Mouse (Mus musculus) myocyte (in vitro differentiated cells): ENCODE data around the gene Trappc1. TPM values are rescaled to one million over a fixed set of nuclear protein-coding genes. Genes with fewer than 3 reads are reported as not detected.

Experiments
- H3K27me3 ChIP-seq: one replicate; pipeline ENCODE4 v1.6.1; 2011; ENCODE audit not compliant: control insufficient read depth, insufficient read depth, insufficient read length
- H3K36me3 ChIP-seq: one replicate; pipeline ENCODE4 v1.6.1; 2011; ENCODE audit not compliant: control insufficient read depth, insufficient read depth
- H3K4me2 ChIP-seq: one replicate; pipeline ENCODE4 v1.6.1; 2011; ENCODE audit warnings: low read depth, control low read depth
- H3K4me3 ChIP-seq: one replicate; pipeline ENCODE4 v1.5.1; 2011; ENCODE audit warnings: mild to moderate bottlenecking, control low read depth, moderate library complexity
- H3K79me2 ChIP-seq: one replicate; pipeline ENCODE4 v1.6.1; 2011; ENCODE audit not compliant: control insufficient read depth, insufficient read depth
- H3ac ChIP-seq: one replicate; pipeline ENCODE4 v1.6.1; 2011; ENCODE audit not compliant: control insufficient read depth, insufficient read length
- CEBPB ChIP-seq: IDR thresholded peaks from 2 replicates; pipeline ENCODE4 v1.6.1; 2011; ENCODE audit warnings: mild to moderate bottlenecking, moderate library complexity; ENCODE audit not compliant: poor library complexity, insufficient read depth, severe bottlenecking
- E2F4 ChIP-seq: IDR thresholded peaks from one replicate; pipeline ENCODE4 v1.6.1; 2011; ENCODE audit warnings: mild to moderate bottlenecking, control low read depth, moderate library complexity; ENCODE audit not compliant: insufficient read depth
- MAX ChIP-seq: IDR thresholded peaks from one replicate; pipeline ENCODE4 v1.6.1; 2011; ENCODE audit warnings: low read depth, mild to moderate bottlenecking, control low read depth
- MYOD1 ChIP-seq, 3 experiments: IDR thresholded peaks; one replicate each; pipeline ENCODE4 v1.6.1; 2011; ENCODE audit warnings: control low read depth in 2 of 3, low read depth in 2 of 3, mild to moderate bottlenecking in 2 of 3, moderate library complexity in 1 of 3; ENCODE audit not compliant: insufficient read length in 2 of 3, control insufficient read depth in 1 of 3
- MYOG ChIP-seq, 3 experiments: IDR thresholded peaks; one replicate each; pipeline ENCODE4 v1.6.1; 2011; ENCODE audit warnings: control low read depth in 2 of 3, low read depth in 2 of 3, mild to moderate bottlenecking in 2 of 3; ENCODE audit not compliant: insufficient read length in 2 of 3, control insufficient read depth in 1 of 3, insufficient read depth in 1 of 3
- POLR2A ChIP-seq: IDR thresholded peaks from one replicate; pipeline ENCODE4 v1.6.1; 2011; ENCODE audit warnings: low read depth, mild to moderate bottlenecking, control low read depth, moderate library complexity; ENCODE audit not compliant: insufficient read length
- POLR2AphosphoS2 ChIP-seq: IDR thresholded peaks from one replicate; pipeline ENCODE4 v1.6.1; 2011; ENCODE audit warnings: low read depth, control low read depth; ENCODE audit not compliant: insufficient read length
- REST ChIP-seq: IDR thresholded peaks from one replicate; pipeline ENCODE4 v1.6.1; 2011; ENCODE audit warnings: mild to moderate bottlenecking, control low read depth, moderate library complexity; ENCODE audit not compliant: insufficient read depth, insufficient read length
- SRF ChIP-seq: IDR thresholded peaks from one replicate; pipeline ENCODE4 v1.6.1; 2011; ENCODE audit warnings: low read depth; ENCODE audit not compliant: control insufficient read depth, insufficient read length
- TCF12 ChIP-seq: IDR thresholded peaks from one replicate; pipeline ENCODE4 v1.6.1; 2011; ENCODE audit warnings: mild to moderate bottlenecking, control low read depth; ENCODE audit not compliant: poor library complexity, insufficient read depth, severe bottlenecking
- TCF3 ChIP-seq: IDR thresholded peaks from one replicate; pipeline ENCODE4 v1.6.1; 2011; ENCODE audit warnings: low read depth, control low read depth; ENCODE audit not compliant: insufficient read length
- USF1 ChIP-seq: IDR thresholded peaks from one replicate; pipeline ENCODE4 v1.6.1; 2011; ENCODE audit warnings: low read depth, mild to moderate bottlenecking, control low read depth, moderate library complexity
- polyA plus RNA-seq: library from polyadenylated mRNA; unstranded; fragments of >200 nt; fragmentation: generic; extraction: Trizol; gene quantifications from one replicate; pipeline ENCODE4 v1.2.1, GENCODE M21; 2012; ENCODE audit warnings: missing spikeins

The Trappc1 gene
- polyA plus RNA-seq, result 116 TPM

GRCm38 (mm10) chr11:69323667-69324111 lies at the start of gene Trappc1, which contains the start of gene Cntrob:
TSS of gene Trappc1 (plus strand) at chr11:69323980.
TSS of gene Cntrob (minus strand) at chr11:69323775.
- H3K27me3 ChIP-seq, result no peaks in the 10 kb centered on the region
- peaks cover 11% of the 10 kb centered on the region for H3K79me2 ChIP-seq
- TF ChIP-seq E2F4 (peak; percentile 74), TCF3 (no peak), POLR2A (peak; percentile 94), POLR2AphosphoS2 (peak; percentile 97), TCF12 (no peak), CEBPB (peak; percentile 62), REST (no peak), MYOG (IDR thresholded peaks at IDR 0.05; ENCODE audit: control insufficient read depth in 1 of 3, insufficient read depth in 1 of 3, insufficient read length in 2 of 3, low read depth in 2 of 3) (no peak), MAX (no peak), SRF (peak; percentile 41), USF1 (no peak), MYOD1 (IDR thresholded peaks at IDR 0.05; ENCODE audit: control insufficient read depth in 1 of 3, insufficient read length in 2 of 3, low read depth in 2 of 3) (peak in 1 of 3 experiments; percentile 0)
- H3ac ChIP-seq, result peak within 1 kb of the TSS; percentile 10
- H3K36me3 ChIP-seq, result no peaks in the 10 kb centered on the region
- peak within 1 kb of the TSS; percentile 56 for H3K4me3 ChIP-seq
- H3K4me2 ChIP-seq, result peak within 1 kb of the TSS; percentile 85

GRCm38 (mm10) chr11:69275650-69276049 lies 48.1 kb upstream of the Trappc1 start:
- TF ChIP-seq E2F4, result no peak
- TF ChIP-seq POLR2A, result no peak
- no peak for TF ChIP-seq TCF3
- TF ChIP-seq POLR2AphosphoS2, result no peak
- no peak for TF ChIP-seq TCF12
- TF ChIP-seq MAX, result no peak
- TF ChIP-seq MYOG (IDR thresholded peaks at IDR 0.05; ENCODE audit: control insufficient read depth in 1 of 3, insufficient read depth in 1 of 3, insufficient read length in 2 of 3, low read depth in 2 of 3), result no peak
- TF ChIP-seq CEBPB, result no peak
- Histone ChIP-seq H3K36me3 (no peaks in the 10 kb centered on the region), H3K4me3 (no peak overlapping the region), H3K79me2 (no peaks in the 10 kb centered on the region), H3ac (no peak overlapping the region), H3K4me2 (peak overlapping the region; percentile 47), H3K27me3 (no peaks in the 10 kb centered on the region)

- H3K36me3 ChIP-seq, result no peaks in the 10 kb centered on the region
- no peak overlapping the region for H3K4me3 ChIP-seq
- no peaks in the 10 kb centered on the region for H3K27me3 ChIP-seq
- TF ChIP-seq POLR2AphosphoS2, result no peak
- TF ChIP-seq TCF12, result no peak
- TF ChIP-seq SRF, result no peak
- no peak for TF ChIP-seq MYOD1 (IDR thresholded peaks at IDR 0.05; ENCODE audit: control insufficient read depth in 1 of 3, insufficient read length in 2 of 3, low read depth in 2 of 3)
- TF ChIP-seq USF1, result no peak
- TF ChIP-seq POLR2A, result no peak
- no peak for TF ChIP-seq CEBPB
- no peak for TF ChIP-seq MYOG (IDR thresholded peaks at IDR 0.05; ENCODE audit: control insufficient read depth in 1 of 3, insufficient read depth in 1 of 3, insufficient read length in 2 of 3, low read depth in 2 of 3)
- H3K79me2 ChIP-seq, result no peaks in the 10 kb centered on the region
- peak overlapping the region; percentile 47 for H3K4me2 ChIP-seq
- H3ac ChIP-seq, result no peak overlapping the region
Observed at GRCm38 (mm10) chr11:69276081-69276480, 47.7 kb upstream of the Trappc1 start.

GRCm38 (mm10) chr11:69277267-69277666 lies 46.5 kb upstream of the Trappc1 start:
- Histone ChIP-seq H3ac (no peak overlapping the region), H3K4me2 (no peak overlapping the region), H3K4me3 (no peak overlapping the region), H3K79me2 (no peaks in the 10 kb centered on the region), H3K27me3 (no peaks in the 10 kb centered on the region), H3K36me3 (no peaks in the 10 kb centered on the region)
- no peak for TF ChIP-seq REST
- TF ChIP-seq USF1, result no peak
- TF ChIP-seq MYOD1 (IDR thresholded peaks at IDR 0.05; ENCODE audit: control insufficient read depth in 1 of 3, insufficient read length in 2 of 3, low read depth in 2 of 3), result no peak
- no peak for TF ChIP-seq POLR2A
- TF ChIP-seq TCF3, result no peak
- no peak for TF ChIP-seq MAX
- TF ChIP-seq TCF12, result no peak
- no peak for TF ChIP-seq POLR2AphosphoS2
- no peak for TF ChIP-seq E2F4
- TF ChIP-seq SRF, result no peak
- no peak for TF ChIP-seq MYOG (IDR thresholded peaks at IDR 0.05; ENCODE audit: control insufficient read depth in 1 of 3, insufficient read depth in 1 of 3, insufficient read length in 2 of 3, low read depth in 2 of 3)
- no peak for TF ChIP-seq CEBPB

GRCm38 (mm10) chr11:69291111-69291510 lies 32.7 kb upstream of the Trappc1 start:
- Histone ChIP-seq H3K79me2 (no peaks in the 10 kb centered on the region), H3K4me3 (no peak overlapping the region), H3ac (no peak overlapping the region), H3K36me3 (no peaks in the 10 kb centered on the region), H3K4me2 (no peak overlapping the region), H3K27me3 (no peaks in the 10 kb centered on the region)
- no peak for TF ChIP-seq E2F4
- no peak for TF ChIP-seq POLR2AphosphoS2
- no peak for TF ChIP-seq REST
- TF ChIP-seq CEBPB, result no peak
